Mouse (Mus musculus) adrenal gland, postnatal 4 days (tissue): Measurements from ENCODE around the gene Vmn1r8. TPM values are rescaled to one million over a fixed set of nuclear protein-coding genes. Genes with fewer than 3 reads are reported as not detected.
"Not testable (repeated sequence)": the region's sequence is repeated elsewhere in the genome, so short reads cannot be mapped to it uniquely, and the experiment has no call there.

Experiments
- DNase-seq, 2 experiments: peaks; one replicate each; pipeline ENCODE4 v3.0.0; 2021 to 2022; ENCODE audit warnings: low spot score in 2 of 2, mixed read lengths in 2 of 2
- long read RNA-seq, 2 experiments: library from polyadenylated mRNA; stranded (forward); transcript quantifications; one replicate each; pipeline ENCODE4 v2.0.0; 2021
- total RNA-seq, 2 experiments: library from RNA; stranded (reverse); gene quantifications; 2 replicates each; pipeline ENCODE4 v1.2.3; 2021

Gene Vmn1r8
- total RNA-seq: not detected
- long read RNA-seq, experiment 1: 0 reads
- long read RNA-seq, experiment 2: 0 reads

DNA sequence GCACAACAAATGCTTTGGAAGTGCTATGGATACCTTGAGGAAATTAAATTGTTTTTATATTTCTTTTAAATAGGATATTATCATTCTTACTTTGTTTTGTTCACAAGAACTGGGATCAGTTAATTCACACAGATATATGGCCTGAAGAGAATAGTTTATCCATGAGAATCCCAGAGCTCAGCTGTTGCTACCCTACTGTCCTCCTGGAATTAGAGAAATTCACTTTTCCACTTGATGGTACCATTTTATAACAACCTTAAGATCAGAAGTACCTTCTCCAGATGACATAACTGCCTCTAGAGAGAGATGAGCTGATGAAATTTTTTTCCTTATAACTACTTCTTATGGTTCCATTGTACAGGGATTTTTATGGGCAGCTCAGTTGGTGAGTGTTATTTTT, at the start of gene Vmn1r8:
Vmn1r8 (plus strand) TSS at position 301 of the 400 bp plus-strand sequence.
- no peak for DNase-seq

DNA sequence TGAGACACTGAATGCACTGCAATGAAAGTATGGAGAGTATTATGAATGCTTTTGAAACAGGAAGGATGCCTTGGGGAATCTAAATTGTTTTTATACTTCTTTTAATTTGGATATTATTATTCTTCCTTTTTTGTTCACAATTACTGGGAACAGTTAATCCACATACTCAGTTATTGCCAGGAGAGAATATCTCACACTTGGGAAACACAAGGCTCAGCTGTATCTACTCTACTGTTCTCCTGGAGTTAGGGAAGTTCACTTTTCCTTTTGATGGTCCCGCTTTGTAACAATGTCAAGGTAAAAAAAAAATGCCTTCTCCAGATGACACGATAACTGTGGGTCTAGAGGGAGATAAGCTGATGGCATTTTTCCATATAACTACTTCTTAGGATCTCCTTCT, 35.1 kb upstream of the Vmn1r8 start, which contains the start of gene Vmn1r6:
Vmn1r6 (plus strand) TSS at position 301 of the 400 bp plus-strand sequence.
- DNase-seq: no peak

DNA sequence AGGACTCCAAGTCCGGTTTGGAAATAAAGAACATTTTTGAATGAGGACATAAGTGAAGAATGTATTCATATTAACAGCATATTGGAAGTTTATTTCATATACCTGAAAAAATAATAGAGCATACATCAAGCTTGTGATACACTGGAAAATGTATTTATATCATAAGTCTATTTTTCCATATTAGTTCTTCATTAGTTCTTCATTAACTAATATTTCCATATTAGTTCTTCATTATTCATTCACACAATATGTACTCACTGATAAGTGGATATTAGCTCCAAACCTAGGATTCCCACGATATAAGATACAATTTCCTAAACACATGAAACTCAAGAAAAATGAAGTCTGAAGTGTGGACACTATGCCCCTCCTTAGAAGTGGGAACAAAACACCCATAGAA, 6.9 kb upstream of the Vmn1r8 start, which contains the start of gene Vmn1r7:
Vmn1r7 (minus strand) TSS at position 101 of the 400 bp plus-strand sequence.
- DNase-seq: not testable (repeated sequence)

DNA sequence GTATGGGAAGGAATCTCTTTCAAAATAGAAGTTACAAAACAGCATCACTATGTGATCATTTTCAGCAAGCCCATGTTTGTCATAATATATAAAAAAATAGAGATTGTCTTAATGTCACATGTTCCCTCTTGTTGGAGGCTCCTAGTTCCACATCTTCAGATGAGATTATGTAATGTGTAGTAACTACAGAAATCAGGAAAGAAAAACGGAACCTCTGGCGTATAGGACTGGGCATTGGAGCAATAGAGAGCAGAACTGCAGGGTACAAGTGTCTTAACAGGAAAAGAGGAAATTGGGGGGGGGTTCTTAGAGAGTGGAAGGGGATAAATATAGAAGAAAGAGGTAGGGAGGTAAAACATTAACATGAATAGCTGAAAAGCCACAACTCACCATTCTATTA, 2.6 kb downstream of the Vmn1r8 start:
- DNase-seq: no peak

DNA sequence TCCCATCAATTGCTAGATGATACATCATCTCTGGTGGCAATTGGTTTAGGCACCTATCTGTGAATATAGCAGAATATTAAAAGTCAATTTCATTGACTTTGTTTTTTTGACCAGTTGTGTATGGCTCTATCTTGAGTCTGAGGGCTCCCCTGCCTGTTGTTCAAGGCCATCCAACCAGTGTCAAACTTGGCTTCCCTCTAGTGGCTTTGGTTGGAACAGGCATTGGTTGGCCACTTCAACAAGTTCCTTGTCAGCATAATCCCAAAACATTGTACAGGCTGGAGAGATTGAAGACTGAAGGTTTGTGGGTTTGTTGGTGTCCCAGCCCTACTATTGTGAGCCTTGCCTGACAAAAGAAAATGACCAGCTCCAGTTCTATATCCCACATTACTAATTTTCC, 31.6 kb downstream of the Vmn1r8 start:
- no peak for DNase-seq

DNA sequence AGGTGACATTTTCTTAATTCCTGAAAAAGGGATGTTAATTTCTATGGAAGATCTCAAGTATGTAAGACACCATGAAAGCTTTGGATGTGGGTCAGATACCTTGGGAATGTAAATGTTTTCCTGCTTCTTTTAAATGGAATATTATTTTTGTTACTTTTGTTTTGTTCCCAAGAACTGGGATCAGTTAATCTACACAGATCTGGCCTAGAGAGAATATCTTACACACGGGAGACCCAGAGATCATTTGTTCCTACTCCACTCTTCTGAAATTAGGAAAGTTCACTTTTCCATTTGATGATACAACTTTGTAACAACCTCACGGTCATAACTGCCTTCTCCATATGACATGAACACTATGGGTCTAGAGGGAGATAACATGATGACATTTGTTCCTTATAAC, 34.4 kb downstream of the Vmn1r8 start, which contains the start of gene Vmn1r9:
Vmn1r9 (plus strand) TSS at position 301 of the 400 bp plus-strand sequence.
- no peak for DNase-seq

Other genes starting within 250 kb of the Vmn1r8 start
- 10 to 100 TPM; 47.8 to 50.0 TPM for gene Kbtbd2, start 234.5 kb upstream of the Vmn1r8 start, total RNA-seq
- gene Fkbp9, start 200.2 kb upstream of the Vmn1r8 start, total RNA-seq: 100 to 1,000 TPM; 108 to 112 TPM
- gene Nt5c3, start 108.4 kb upstream of the Vmn1r8 start, total RNA-seq: 10 to 100 TPM; 36.2 to 41.8 TPM
- gene Vmn1r4, start 108.3 kb upstream of the Vmn1r8 start, total RNA-seq: under 1 TPM; 0.54 to 0.56 TPM
- gene Vmn1r5, start 62.0 kb upstream of the Vmn1r8 start, total RNA-seq: not detected
- under 1 TPM in 1 of 2 experiments, not detected in 1; 0.03 TPM for gene Vmn1r6, start 35.0 kb upstream of the Vmn1r8 start, total RNA-seq
- not detected for gene Vmn1r7, start 7.0 kb upstream of the Vmn1r8 start, total RNA-seq
- not detected for gene Vmn1r9, start 34.5 kb downstream of the Vmn1r8 start, total RNA-seq
- gene Vmn1r10, start 77.2 kb downstream of the Vmn1r8 start, total RNA-seq: not detected
- not detected for gene Vmn1r11, start 101.2 kb downstream of the Vmn1r8 start, total RNA-seq
- not detected for gene Vmn1r12, start 124.6 kb downstream of the Vmn1r8 start, total RNA-seq
- not detected for gene Vmn1r13, start 171.0 kb downstream of the Vmn1r8 start, total RNA-seq
- gene Vmn1r14, start 199.4 kb downstream of the Vmn1r8 start, total RNA-seq: not detected
- not detected for gene Vmn1r15, start 225.7 kb downstream of the Vmn1r8 start, total RNA-seq